Mouse (Mus musculus) limb, embryonic 13.5 days (tissue): ENCODE results near the gene Tmem221. TPM values are rescaled to one million over a fixed set of nuclear protein-coding genes. Genes with fewer than 3 reads are reported as not detected.

Source experiments
- ATAC-seq: fragments of 200-750 bp; cut with Nextera tagmentation; 2 replicates; pipeline ENCODE4 v1.8.0; 2017; ENCODE audit warnings: low read depth, moderate number of reproducible peaks, moderate TSS enrichment; ENCODE audit not compliant: low FRiP score
- H3K27ac ChIP-seq: fragments of 300-500 bp; sonication (generic); 2 replicates; pipeline ENCODE4 v1.5.1; 2015; ENCODE audit warnings: inconsistent platforms, mild to moderate bottlenecking, moderate library complexity
- H3K27me3 ChIP-seq: fragments of 300-500 bp; sonication (generic); 2 replicates; pipeline ENCODE4 v1.6.1; 2015; ENCODE audit warnings: mild to moderate bottlenecking, inconsistent platforms
- H3K36me3 ChIP-seq: fragments of 300-500 bp; sonication (generic); 2 replicates; pipeline ENCODE4 v1.6.1; 2015; ENCODE audit warnings: inconsistent platforms, mild to moderate bottlenecking, moderate library complexity
- H3K4me1 ChIP-seq: fragments of 300-500 bp; sonication (generic); 2 replicates; pipeline ENCODE4 v1.6.1; 2015; ENCODE audit warnings: inconsistent platforms
- H3K4me2 ChIP-seq: fragments of 300-500 bp; sonication (generic); replicated peaks from 2 replicates; pipeline ENCODE4 v1.6.1; 2015; ENCODE audit warnings: inconsistent platforms, mild to moderate bottlenecking, moderate library complexity
- H3K4me3 ChIP-seq: fragments of 300-500 bp; sonication (generic); 2 replicates; pipeline ENCODE4 v1.5.1; 2015; ENCODE audit warnings: moderate library complexity, mild to moderate bottlenecking, inconsistent platforms
- H3K9ac ChIP-seq: fragments of 300-500 bp; sonication (generic); 2 replicates; pipeline ENCODE4 v1.6.1; 2015; ENCODE audit warnings: mild to moderate bottlenecking, inconsistent platforms
- H3K9me3 ChIP-seq: fragments of 300-500 bp; sonication (generic); 2 replicates; pipeline ENCODE4 v1.6.1; 2016; ENCODE audit warnings: inconsistent platforms
- WGBS: fragments of 180-500 bp; shearing (Covaris S2); methylation state at CpG from one replicate; pipeline ENCODE4 v1.1.7; 2015; 5-methylcytosine and 5-hydroxymethylcytosine counted together
- polyA plus RNA-seq: library from polyadenylated mRNA; unstranded; fragments of >200 nt; fragmentation: Nextera tagmentation; extraction: Ambion mirVana; gene quantifications from 2 replicates; pipeline ENCODE4 v1.2.1, GENCODE M21; 2015

Gene Tmem221
- polyA plus RNA-seq, 1 experiment from 2014 or later, result 0.64 TPM

- Histone ChIP-seq H3K9me3 (no peaks in the 10 kb centered on the region), H3K27me3 (no peaks in the 10 kb centered on the region; the same call in 1 of the 2 replicates), H3K4me1 (peaks cover 23% of the 10 kb centered on the region), H3K4me2 (no peak overlapping the region), H3K9ac (no peak overlapping the region), H3K36me3 (no peaks in the 10 kb centered on the region; the same call in 1 of the 2 replicates), H3K27ac (no peak overlapping the region), H3K4me3 (no peak overlapping the region)
- ATAC-seq, result no peak
- 72% methylated on average over 7 of the region's 7 CpGs for WGBS
Measured at GRCm38 (mm10) chr8:71574426-71574825, 15.8 kb upstream of the Tmem221 start.

GRCm38 (mm10) chr8:71572847-71573633 lies 14.4 kb upstream of the Tmem221 start:
- WGBS, result 74% methylated on average over 9 of the region's 9 CpGs
- H3K27ac ChIP-seq, result peak overlapping the region; percentile 67
- H3K36me3 ChIP-seq, result no peaks in the 10 kb centered on the region
- H3K4me2 ChIP-seq, result peak overlapping the region; percentile 79
- peak overlapping the region; percentile 15 for H3K4me3 ChIP-seq
- H3K9me3 ChIP-seq, result no peaks in the 10 kb centered on the region
- no peak for ATAC-seq
- H3K27me3 ChIP-seq, result peaks cover 11% of the 10 kb centered on the region
- H3K4me1 ChIP-seq, result peaks cover 35% of the 10 kb centered on the region
- H3K9ac ChIP-seq, result peak overlapping the region; percentile 39; the same call in 1 of the 2 replicates

- 83% methylated on average over 2 of the region's 2 CpGs for WGBS
- peaks cover 35% of the 10 kb centered on the region for H3K4me1 ChIP-seq
Measured at GRCm38 (mm10) chr8:71572077-71572476, 13.4 kb upstream of the Tmem221 start.

GRCm38 (mm10) chr8:71570291-71570954 lies 11.8 kb upstream of the Tmem221 start:
- peak; percentile 92 for ATAC-seq
- Histone ChIP-seq H3K4me1 (peaks cover 35% of the 10 kb centered on the region), H3K27ac (peak overlapping the region; percentile 88), H3K27me3 (peaks cover 37% of the 10 kb centered on the region), H3K9me3 (no peaks in the 10 kb centered on the region), H3K4me2 (peak overlapping the region; percentile 79), H3K36me3 (no peaks in the 10 kb centered on the region), H3K9ac (peak overlapping the region; percentile 74), H3K4me3 (peak overlapping the region; percentile 69)
- WGBS, result under 1% methylated on average over 41 of the region's 41 CpGs

More at GRCm38 (mm10) chr8:71572077-71572476, 13.4 kb upstream of the Tmem221 start:
- peak overlapping the region; percentile 79 for H3K4me2 ChIP-seq
- no peaks in the 10 kb centered on the region for H3K36me3 ChIP-seq
- H3K27ac ChIP-seq, result 0 out of 2 replicates have a peak overlapping the region, but pooled peaks have one; percentile 10
- ATAC-seq, result no peak
- no peak overlapping the region for H3K9ac ChIP-seq
- H3K4me3 ChIP-seq, result no peak overlapping the region
- H3K27me3 ChIP-seq, result peaks cover 20% of the 10 kb centered on the region
- no peaks in the 10 kb centered on the region for H3K9me3 ChIP-seq

DNA sequence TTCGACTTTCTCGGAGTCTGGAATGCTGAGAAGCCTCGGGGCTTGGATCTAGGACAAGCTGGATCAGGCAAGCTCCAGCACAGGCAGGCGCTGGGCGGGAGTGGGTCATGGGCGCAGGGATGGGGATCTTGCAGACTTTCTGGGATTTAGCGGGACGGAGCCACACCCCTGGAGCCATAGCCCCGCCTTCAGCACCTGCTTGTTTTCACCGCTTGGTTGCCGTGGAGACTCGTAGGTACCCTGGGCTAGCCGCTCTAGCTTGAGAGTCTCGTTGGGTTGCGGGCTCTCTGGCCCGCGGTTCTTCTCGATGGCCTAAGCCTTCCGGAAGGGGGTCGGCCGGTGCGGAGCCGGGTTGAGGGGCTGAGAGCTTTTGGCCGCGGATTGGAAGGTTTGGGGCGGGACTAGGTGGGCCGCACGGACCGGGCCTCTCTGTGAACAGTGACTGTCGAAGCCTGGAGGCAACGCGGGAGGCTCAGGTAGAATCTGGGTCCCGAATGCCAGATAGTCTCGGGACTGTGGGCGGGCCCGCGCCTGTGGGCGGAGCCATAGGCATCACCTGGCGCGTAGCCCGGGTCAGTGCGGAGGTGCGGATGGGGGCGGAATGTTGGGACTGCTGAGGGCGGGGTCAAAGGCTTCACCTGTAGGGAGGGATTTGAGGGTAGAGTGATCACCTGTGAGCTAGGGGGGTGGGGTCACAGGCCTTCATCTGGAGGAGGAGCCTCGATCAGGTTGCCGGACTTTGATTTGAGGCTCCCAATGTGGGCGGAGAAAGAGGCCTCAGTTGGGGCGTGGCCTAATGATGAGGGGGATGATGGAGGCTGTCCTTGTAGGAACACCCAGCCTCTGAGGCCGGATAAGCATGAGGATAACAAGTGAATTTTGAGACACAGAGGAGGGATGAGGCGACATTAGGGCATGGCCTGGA lies 11.0 kb upstream of the Tmem221 start:
- WGBS, result under 1% methylated on average over 51 of the region's 51 CpGs
- H3K4me3 ChIP-seq, result peak overlapping the region; percentile 69
- peak overlapping the region; percentile 79 for H3K4me2 ChIP-seq
- H3K36me3 ChIP-seq, result no peaks in the 10 kb centered on the region
- peak; percentile 79 for ATAC-seq
- H3K9me3 ChIP-seq, result no peaks in the 10 kb centered on the region
- peak overlapping the region; percentile 64 for H3K9ac ChIP-seq
- H3K27me3 ChIP-seq, result peaks cover 44% of the 10 kb centered on the region
- peaks cover 35% of the 10 kb centered on the region for H3K4me1 ChIP-seq
- H3K27ac ChIP-seq, result peak overlapping the region; percentile 88

DNA sequence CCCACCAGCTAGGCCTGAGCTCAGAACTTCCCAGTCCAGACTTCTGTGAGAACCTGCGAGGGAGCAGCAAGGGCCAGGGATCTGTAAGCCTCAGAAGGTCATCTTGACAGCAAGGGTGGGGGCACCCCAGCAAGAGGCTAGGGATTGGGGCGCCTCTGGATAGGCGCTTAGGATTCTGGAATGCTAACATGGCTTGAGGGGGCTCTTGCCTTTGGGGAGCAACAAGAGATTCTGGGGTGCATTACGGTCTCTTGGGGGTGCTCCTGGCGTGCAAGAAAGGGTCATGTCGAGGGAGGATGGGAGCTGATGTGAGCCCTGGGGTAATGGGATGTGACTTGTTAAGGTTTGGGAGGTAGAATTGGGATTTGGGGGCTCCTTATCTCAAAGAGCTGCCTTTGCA lies 10.3 kb upstream of the Tmem221 start:
- Histone ChIP-seq H3K36me3 (no peaks in the 10 kb centered on the region), H3K9ac (peak overlapping the region; percentile 64; the same call in 1 of the 2 replicates), H3K27me3 (peaks cover 51% of the 10 kb centered on the region), H3K27ac (peak overlapping the region; percentile 28; the same call in 1 of the 2 replicates), H3K4me2 (peak overlapping the region; percentile 79), H3K4me3 (peak overlapping the region; percentile 69), H3K4me1 (peaks cover 35% of the 10 kb centered on the region), H3K9me3 (peaks cover 7% of the 10 kb centered on the region)
- 16% methylated on average over 6 of the region's 6 CpGs for WGBS
- no peak for ATAC-seq

- peaks cover 35% of the 10 kb centered on the region for H3K4me1 ChIP-seq
- H3K4me3 ChIP-seq, result peak within 1 kb of the TSS; percentile 69
- H3K27ac ChIP-seq, result peak within 1 kb of the TSS; percentile 88
- no peaks in the 10 kb centered on the region for H3K36me3 ChIP-seq
- ATAC-seq, result no peak
- H3K9me3 ChIP-seq, result peaks cover 9% of the 10 kb centered on the region
- peak within 1 kb of the TSS; percentile 64 for H3K9ac ChIP-seq
- peaks cover 56% of the 10 kb centered on the region for H3K27me3 ChIP-seq
- 11% methylated on average over 13 of the region's 13 CpGs for WGBS
- peak within 1 kb of the TSS; percentile 79 for H3K4me2 ChIP-seq
Measured at GRCm38 (mm10) chr8:71568387-71568937, 9.8 kb upstream of the Tmem221 start, which contains the start of gene Slc27a1. Slc27a1 (plus strand) TSS chr8:71568882.

DNA sequence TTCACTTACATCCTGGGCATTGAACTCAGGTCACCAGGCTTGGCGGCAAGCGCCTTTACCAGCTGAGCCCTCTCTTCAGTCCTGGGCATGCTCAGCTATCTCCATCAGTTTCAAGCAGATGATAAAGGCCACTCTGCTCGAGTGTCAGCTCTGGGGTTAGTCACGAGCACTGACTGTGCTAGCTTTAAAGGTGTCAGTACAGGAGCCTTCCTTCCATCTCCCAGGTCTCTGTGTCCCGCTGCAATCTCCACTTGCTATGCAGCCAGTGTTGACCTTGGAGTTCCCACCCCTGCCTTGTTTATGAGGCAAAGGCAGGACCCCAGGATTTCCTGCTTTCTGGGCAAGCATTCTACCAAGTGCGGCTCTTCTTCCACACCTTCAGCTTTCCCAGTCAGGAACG lies 8.9 kb upstream of the Tmem221 start:
- H3K27me3 ChIP-seq, result peaks cover 64% of the 10 kb centered on the region
- H3K9ac ChIP-seq, result no peak overlapping the region
- H3K4me1 ChIP-seq, result peaks cover 34% of the 10 kb centered on the region
- no peak overlapping the region for H3K27ac ChIP-seq
- no peak overlapping the region for H3K4me3 ChIP-seq
- H3K9me3 ChIP-seq, result peaks cover 9% of the 10 kb centered on the region
- WGBS, result 68% methylated on average over 7 of the region's 7 CpGs
- ATAC-seq, result no peak
- H3K4me2 ChIP-seq, result no peak overlapping the region
- no peaks in the 10 kb centered on the region for H3K36me3 ChIP-seq

- H3K36me3 ChIP-seq, result no peaks in the 10 kb centered on the region
- no peak for ATAC-seq
- H3K4me1 ChIP-seq, result peaks cover 28% of the 10 kb centered on the region
- no peak within 1 kb of the TSS for H3K27ac ChIP-seq
- no peak within 1 kb of the TSS for H3K4me2 ChIP-seq
- peaks cover 9% of the 10 kb centered on the region for H3K9me3 ChIP-seq
- no peak within 1 kb of the TSS for H3K9ac ChIP-seq
- WGBS, result 68% methylated on average over 3 of the region's 3 CpGs
- peaks cover 75% of the 10 kb centered on the region for H3K27me3 ChIP-seq
- H3K4me3 ChIP-seq, result no peak within 1 kb of the TSS
Measured at GRCm38 (mm10) chr8:71566501-71566900, 7.8 kb upstream of the Tmem221 start, which contains the start of gene Nxnl1. Nxnl1 (minus strand) TSS chr8:71566601.

GRCm38 (mm10) chr8:71563992-71564391 lies 5.3 kb upstream of the Tmem221 start:
- H3K4me2 ChIP-seq, result no peak overlapping the region
- ATAC-seq, result no peak
- peaks cover 9% of the 10 kb centered on the region for H3K9me3 ChIP-seq
- H3K36me3 ChIP-seq, result no peaks in the 10 kb centered on the region
- 83% methylated on average over 4 of the region's 4 CpGs for WGBS
- H3K4me3 ChIP-seq, result no peak overlapping the region
- peaks cover 19% of the 10 kb centered on the region for H3K4me1 ChIP-seq
- H3K9ac ChIP-seq, result no peak overlapping the region
- H3K27ac ChIP-seq, result no peak overlapping the region
- peaks cover 99% of the 10 kb centered on the region for H3K27me3 ChIP-seq

GRCm38 (mm10) chr8:71562751-71563150 lies 4.1 kb upstream of the Tmem221 start:
- Histone ChIP-seq H3K27ac (no peak overlapping the region), H3K9me3 (peaks cover 9% of the 10 kb centered on the region), H3K27me3 (peaks cover 99% of the 10 kb centered on the region), H3K36me3 (no peaks in the 10 kb centered on the region), H3K4me2 (peak overlapping the region; percentile 56), H3K4me1 (peaks cover 20% of the 10 kb centered on the region), H3K9ac (peak overlapping the region; percentile 46; the same call in 1 of the 2 replicates), H3K4me3 (peak overlapping the region; percentile 34)
- WGBS, result 1% methylated on average over 33 of the region's 33 CpGs
- ATAC-seq, result peak; percentile 17; the same call in 1 of the 2 replicates
